Mouse (Mus musculus) ovary, postnatal 36 days (tissue): ENCODE results near the gene Slc22a18.

Experiments
- DNase-seq: peaks from one replicate; pipeline ENCODE4 v3.0.0; 2022; ENCODE audit warnings: low spot score, mixed read lengths

Slc22a18 gene

DNA sequence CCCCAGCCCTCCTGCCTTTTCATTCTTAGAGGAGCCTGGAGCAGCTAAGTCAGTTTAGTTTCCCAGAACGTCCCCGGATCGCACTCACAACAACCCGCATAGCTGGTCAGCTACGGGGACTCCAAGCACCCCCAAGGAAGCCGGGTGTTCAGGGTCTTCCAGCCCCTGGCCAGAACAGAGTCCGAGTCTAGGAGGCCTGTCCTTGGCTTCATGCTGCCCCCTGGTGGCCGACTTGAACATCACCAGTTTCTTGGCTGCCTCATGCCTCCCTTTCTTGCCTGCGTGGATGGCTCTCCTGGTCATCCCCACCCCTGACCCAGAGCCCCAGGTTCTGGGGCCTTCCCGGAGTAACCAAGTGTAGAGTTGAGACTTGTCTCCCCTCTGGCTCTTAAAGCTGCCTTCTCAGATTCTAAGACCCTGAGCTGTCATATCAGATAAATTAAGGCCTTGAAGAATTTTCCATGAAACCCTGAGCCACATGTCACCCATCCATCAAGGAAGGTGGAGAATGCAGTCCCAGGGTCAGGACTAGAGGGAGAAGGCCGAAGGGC is 9.6 kb upstream of the Slc22a18 start:
- DNase-seq, result peak; percentile 78

DNA sequence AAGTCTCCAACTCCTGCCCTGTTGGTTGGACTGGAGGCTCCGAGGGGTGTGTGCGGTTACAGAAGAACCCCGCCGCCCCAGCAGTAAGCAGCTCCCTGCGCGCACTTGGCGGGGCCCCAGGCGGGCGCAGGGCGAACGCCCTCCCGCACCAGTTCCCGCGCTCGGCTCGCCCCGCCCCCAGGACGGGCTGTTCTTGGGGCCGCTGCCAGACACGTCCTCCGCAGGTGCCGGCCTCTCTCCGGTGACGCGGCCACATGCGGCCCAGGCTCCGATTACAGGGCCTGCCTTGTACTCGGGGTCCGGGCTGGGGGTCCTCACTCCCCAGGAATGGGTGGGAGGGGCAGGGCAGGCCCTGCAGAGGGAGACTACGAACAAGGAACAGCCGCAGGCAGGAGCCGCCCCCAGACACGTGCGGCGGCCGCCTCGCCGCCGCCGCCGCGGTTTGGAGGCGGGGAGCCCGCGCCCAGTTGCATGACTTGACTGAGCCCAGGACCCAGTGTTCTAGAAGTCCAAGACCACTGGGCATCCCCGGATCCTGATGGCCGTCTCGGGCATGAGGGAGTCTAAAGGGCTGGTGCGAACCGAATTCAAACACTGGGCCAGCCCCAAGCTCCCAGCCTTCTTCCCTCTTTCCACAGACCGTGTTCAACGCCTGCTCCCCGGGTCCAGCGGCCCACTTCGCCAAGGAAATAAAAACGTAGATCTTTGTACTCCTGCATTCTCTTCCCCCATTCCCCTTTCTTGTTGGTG is 8.6 kb upstream of the Slc22a18 start:
- DNase-seq, result peak; percentile 65

DNA sequence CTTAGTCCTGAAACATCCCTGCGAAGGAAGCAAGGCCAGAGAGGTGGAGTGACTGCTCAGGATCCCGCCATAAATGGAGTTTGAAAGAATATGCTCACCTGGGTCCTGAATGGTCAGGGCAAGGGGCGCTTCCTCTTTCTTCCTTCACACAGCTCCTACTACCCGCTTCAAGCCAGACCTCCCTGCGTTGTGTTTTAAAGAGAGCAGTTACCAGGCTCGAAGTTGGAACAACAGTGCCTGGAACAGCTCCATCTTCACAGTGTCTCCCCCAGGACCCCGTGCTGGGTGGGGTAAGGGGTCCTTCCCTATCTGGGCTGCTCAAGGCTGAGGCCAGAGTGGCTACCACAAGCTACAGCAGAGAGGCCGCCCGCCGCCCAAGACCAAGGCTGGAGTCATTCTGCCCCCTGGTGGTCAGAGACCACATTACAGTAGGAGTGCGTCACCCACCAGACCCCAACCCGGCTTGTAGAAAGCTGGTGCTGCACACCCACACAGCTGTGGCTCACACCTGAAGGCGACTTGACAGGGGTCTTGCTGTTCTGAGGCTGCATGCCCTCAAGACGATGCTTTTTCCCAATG is 7.3 kb upstream of the Slc22a18 start:
- peak; percentile 74 for DNase-seq

DNA sequence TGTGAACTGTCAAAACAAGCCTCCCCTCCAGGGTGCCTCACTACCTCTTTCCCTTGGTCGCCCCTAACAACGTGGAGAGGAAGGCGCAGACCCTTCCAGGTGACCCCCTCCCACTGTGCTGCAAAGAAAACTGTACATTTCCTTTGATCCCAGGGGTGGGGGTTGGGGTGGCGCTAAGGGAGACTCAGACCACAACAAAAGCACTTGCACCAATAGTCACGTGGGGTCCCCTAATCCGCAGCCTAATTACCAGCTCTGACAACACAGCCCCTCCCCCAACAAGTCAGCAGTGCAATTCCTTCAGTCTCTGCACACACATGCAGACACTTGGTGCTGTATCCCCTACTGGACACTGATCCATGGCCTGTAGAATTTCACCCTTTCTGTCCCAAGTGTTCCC is 5.8 kb upstream of the Slc22a18 start:
- no peak for DNase-seq

DNA sequence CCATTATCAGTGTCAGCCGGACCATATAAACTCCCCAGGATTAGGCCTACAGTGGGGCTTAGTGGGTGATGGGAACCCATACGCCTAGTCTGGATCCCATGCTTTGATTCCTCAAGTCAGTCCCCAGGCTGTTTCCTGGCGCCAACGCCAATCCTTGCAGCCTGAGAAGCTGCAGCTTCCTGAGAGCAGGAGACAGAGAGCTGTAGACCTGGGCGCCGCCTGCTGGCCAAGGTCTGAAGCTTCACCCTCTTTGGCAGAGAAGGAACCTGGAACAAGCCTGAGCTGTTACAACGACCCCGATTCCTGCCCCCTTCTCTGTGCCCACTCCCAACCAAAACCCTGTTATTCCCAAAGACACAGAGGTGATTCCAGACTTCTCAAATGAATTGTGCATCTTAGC is 3.6 kb upstream of the Slc22a18 start:
- DNase-seq, result peak; percentile 76

DNA sequence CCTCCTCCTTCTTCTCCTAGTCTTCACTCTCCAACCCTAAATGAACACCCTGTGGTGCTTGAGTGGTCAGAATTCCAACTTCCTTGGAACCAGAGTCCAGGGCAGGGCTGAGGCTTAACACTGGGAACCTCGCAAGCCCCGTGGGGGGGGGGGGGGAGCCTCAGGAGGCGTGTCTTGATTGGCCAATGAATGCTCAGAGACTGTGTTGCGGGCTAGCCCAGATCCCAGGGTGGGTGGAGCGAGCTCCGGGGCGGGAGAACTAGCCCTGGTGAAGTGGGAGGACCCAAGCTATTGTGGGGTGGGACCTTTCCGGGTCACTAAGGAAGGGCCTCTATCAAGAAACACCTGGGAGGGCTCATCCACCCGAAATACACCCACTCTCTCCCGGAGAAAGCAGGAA is 1.3 kb downstream of the Slc22a18 start:
- DNase-seq, result no peak

DNA sequence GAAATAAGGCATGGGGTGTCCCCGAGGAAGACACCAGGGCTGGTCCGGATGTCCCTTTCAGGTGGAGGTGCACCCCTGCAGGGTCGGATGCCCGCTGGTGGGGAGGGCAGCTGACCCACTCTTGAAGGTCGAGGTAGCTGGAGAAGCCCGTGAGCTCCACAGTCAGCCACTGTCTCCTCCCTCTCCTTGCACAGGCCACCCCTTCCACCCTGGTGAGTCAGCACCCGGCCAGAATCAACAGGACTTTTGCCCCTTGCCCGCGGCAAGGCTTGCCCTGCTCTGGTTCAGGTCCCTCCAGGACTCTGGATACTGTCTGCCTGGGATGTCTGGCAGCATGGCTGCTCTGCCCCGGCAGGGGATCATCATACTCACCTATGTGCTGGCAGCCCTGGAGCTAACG is 2.3 kb downstream of the Slc22a18 start:
- DNase-seq, result no peak

DNA sequence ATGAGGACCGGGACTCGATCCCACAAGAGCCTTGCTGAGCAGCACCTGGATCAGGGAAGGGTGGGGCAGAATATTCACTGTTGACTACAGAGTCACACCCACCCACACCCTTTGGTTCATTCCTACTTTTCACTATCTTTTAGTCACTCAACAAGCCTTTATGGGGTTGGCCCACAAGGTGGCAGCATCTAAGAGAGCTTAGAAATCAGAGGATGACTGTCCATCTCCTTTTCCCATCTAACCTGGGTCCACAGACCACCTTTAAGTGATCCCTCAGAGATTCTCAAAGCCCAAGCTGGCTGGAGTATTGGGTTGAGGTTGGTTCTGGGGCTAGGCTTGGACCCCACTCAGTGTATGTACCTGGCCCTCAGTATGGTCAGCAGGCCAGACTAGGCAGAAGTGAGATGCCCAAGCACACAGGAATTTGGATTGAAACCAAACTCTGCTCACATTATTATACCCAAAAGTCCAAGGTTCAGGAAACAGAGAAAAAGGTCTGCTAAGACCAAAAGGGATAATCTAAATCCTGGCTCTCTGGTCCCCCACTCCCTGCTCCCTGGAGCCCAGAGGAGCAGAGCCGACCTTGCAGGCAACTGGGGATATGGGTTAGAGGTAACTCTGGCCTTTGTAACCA is 3.3 kb downstream of the Slc22a18 start:
- no peak for DNase-seq

DNA sequence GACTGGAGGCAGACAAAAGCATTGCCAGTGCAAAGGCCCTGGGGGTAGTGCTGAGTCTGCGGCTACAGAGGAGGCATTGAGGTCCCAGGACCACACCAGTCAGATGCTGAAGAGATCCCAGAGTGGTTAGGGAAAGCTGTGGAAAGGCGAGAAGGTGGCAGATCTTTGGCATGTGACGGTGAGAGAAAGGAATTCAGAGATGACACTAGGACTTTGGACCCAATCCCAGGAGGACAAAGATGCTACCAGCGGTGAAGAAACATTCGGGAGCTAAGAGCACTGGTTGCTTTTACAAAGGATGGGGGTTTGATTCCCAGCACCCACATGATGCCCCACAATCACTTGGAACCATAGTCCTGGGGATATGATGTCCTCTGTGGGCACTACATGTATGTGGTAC is 4.3 kb downstream of the Slc22a18 start:
- DNase-seq, result no peak

DNA sequence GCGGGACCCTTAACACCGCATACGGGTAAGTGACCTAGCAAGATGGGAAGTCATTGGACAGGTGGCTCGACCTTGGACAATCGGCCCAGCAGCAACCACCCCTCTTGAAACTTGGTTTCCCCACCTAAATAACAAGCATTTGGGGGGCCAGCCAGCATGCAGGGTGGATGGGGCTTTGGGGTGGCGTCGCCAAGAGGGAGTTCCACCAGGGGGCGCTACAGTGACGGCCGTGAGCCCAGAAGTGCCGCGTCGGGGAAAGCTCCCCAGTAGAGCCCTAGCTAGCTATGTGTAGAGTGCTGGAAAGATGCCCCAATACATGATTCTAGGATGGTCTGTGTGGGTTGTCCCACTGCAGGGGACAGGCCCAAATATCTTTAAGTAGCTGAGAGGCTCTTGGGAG is 7.0 kb downstream of the Slc22a18 start:
- peak; percentile 66 for DNase-seq

DNA sequence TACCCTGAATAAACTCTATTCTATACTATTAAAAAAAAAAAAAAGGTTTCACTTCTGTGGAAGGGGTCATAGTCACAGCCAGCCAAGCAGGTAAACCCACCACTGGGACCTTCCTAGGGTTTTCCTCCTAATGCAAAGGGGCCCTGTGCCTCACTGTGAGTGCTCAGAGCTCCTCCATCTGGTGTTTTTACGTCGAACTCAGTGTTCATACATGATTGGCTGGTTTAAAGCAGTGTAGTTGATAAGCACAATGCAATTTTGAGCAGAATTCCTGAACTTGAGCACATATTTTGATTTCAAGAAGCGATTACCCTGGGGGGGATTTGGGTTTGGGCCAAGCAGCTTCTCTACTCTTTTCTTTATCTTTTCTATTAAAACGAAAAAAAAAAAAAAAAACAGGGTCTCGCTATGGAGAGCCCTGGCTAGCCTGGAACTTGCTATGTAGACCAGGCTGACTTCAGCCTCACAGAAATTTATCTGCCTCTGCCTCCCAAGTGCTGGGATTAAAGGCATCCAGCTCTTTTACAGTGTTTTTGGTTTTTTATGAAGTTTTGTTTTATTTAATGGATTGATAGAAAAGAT is 8.4 kb downstream of the Slc22a18 start:
- no peak for DNase-seq

DNA sequence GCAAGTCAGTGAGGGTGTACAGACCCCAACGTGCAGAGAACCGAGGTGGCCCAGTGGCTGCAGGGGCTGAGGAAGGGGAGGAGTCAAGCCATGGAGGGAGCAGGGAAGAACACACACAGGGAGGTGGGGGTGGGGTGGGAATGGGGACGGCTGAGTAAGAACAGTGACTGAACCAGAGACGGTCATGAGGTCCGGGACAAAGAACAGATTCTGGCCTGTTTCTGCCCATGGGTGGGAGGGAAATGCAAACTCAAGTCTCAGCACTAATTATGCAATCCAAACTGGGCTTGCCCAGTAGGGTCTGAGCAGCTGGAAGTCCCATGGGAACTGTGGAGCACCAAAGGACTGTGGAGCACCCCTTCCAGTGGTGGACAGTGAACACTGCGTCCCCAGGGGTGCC is 9.0 kb downstream of the Slc22a18 start:
- DNase-seq, result no peak

DNA sequence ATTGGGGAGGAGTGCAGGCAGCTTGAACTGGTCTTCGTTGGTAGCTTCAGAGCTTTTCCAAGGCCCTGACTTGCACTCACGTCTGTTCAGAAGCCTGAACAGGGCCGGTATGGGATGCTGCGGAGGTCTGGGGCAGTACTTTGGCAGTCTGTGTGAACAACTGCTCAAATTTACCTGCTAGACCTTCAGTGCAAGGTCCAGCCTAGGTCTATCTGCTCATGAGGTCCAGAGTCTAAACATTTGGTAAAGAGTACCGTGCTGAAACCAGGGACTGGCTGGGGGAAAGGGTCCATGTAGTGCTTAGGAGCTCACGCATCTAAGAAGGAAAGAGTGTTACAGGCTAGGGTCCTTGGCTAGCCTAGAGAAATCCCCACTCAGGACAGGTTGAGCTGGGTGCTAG is 16.2 kb downstream of the Slc22a18 start:
- no peak for DNase-seq

DNA sequence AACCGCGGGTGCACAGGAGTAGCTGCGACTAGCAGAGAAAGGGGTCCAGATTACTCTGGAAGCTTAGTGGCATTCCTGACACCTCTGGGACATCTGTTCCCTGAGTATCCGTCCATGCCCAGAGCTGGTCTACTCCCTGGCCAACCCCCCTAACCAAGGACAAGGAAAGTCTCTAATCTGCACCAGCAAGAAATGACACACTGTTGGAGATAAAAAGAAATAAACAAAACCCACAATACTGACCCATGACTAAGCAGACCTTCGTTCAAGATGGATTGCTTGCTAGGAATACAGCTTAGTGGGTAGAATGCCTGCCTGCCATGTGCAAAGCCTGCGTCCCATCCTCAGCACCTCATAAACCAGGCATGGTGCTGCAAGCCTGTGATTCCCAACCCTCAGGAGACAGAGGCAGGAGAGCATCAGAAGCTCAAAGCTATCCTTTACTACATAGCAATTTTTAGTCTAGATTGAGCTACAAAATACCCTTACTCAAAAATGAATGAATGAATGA is 20.1 kb downstream of the Slc22a18 start:
- no peak for DNase-seq

DNA sequence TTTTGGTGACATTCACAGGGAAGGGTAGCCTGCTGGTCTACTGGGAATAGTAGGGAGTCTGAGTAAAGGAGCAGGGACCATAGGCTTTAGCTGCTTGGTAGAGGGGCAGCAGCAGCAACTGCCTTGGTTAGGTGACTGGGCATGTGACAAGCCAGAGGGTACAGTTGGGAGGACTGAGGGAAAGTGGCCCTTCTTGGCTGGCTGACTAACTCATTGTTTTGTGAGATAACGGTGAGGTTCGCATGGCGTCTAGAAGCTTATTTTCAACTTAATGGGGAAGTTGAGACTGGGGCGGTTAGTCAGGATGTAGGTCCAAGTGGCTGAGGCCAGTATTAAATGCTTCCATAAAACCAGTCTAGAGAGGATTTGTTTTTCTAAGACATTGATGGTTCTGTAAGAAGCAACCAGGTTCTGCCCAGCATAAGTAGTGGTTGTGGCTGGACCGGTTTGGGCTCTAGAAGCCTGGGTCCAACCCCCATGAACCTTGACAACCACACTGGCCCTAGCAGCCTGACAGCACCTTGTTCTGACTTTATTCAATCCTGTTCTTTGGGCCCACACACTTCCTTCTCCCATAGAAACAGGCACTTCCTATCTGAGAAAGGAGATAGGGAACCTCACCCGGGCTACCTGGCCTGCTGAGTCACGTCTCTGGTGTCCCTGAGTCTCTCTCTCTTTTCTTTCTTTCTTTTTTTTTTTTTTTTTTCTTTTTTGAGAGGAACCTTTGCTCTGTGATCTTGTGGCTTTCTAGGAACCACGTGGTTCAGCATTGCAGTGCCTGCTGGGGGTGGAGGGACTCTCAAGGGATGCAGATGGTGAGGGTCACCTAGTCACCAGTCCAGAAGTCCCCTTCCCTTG is 21.8 kb downstream of the Slc22a18 start:
- no peak for DNase-seq

DNA sequence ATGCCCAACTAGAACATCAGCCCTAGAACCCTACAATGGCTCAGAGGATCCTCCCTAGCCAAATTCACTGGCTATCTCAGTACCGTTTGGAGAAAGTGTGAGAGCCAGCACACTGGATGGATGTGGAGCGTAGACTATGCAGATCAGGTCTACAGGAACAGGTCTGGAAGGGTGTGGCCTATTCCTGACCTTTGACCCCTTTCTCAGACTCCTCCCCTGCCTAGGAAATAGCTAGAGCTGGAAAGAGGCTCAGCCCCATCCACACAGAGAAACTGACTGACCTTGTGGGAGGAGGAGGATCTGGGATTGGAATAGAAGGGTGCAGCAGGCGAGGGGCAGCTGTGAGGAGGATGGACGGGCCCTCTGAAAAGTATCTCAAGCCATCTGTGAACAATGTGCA is 25.0 kb downstream of the Slc22a18 start:
- no peak for DNase-seq

DNA sequence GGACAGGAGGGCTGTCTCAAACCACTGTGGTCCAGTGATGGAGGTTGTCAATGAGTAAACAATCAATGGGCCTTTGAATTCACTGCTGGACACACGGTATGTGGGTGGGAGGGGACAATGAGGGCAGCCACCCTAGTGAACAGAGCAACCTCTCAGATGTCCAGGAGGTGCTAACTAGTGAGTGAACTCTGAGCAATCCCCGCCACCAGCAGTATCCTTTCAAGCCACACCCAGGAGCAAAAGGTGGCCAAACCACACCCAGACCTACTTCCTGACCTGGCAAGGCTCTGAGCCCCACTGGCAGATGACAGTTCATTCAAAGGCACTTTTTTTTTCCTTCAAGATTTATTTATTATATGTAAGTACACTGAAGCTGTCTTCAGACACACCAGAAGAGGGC is 27.4 kb downstream of the Slc22a18 start:
- no peak for DNase-seq

DNA sequence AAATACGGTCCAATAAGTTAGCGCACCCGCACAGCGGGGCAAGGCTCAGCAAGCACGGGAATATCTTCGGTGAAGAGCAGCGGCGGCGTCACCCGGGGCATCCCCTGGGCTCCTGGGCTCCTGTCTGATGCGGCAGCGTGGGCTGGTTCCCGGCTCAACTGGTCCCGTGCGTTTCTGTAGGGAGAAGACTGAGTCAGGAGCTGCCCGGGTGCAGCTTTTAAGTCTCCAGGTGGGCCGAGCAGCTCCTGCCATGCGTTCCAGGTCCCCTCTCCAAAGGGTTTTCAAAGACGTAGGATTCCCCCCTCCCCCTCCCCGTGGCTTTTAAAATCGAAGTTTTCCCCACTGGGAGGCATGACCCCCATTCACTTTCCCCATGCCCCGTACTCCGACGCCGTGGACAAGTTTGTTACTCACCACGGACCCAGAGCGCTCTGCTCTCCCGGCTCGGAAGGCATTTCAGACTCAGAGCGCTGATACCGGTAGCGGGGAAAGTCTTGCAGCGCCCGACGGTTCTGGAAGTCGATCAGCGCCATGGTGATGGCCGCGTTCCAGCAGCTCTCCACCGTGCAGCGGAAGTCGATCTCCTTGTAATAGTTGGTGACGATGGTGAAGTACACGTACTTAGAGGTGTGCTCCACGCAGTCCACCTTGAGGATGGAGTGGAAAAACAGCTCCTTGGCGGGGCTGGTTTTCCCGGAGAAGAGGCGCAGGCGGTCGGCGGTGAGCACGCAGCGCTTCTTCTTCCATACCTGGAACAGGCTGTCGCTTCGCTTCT is 28.3 kb downstream of the Slc22a18 start:
- DNase-seq, result peak; percentile 46

DNA sequence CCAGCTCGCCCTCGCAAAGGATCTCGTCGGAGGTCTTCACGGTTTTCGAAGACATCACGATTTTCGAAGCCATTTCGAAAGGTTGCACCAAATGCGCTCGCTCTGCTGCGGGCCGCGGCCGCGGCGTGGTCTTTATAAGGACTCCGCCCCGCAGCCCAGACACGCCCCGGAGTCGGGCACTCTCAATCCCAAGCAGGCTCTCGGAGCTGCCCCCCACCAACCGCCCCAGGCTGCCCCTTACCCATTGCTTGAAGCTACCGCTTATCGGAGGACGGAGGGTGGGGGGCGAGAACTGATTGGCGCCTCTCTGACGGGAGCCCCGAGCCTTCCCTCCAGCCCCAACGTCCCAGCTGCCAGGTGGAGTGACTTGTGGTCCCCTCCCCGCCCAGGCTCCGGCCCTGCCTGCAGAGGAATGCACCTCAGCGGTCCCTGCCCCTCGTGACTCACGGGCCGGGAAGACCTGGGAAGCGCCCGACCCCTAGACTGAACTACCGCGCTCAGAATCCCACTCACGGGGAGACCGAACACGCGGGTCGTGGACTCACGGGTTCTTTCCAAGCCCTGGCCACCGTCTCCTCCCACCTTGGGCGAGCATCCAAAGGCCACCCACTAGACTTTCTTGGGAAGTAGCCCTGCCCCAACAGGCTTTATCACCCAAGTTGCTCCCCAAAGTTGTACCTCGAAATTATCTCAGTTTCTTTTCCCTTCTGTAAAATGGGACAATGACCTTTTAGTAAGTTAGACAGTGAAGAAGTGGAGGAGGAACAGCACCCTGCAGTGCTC is 29.1 kb downstream of the Slc22a18 start, which contains the start of gene Phlda2:
TSS of gene Phlda2 (minus strand) at position 733 of the 783 bp plus-strand sequence.
- peak; percentile 19 for DNase-seq

DNA sequence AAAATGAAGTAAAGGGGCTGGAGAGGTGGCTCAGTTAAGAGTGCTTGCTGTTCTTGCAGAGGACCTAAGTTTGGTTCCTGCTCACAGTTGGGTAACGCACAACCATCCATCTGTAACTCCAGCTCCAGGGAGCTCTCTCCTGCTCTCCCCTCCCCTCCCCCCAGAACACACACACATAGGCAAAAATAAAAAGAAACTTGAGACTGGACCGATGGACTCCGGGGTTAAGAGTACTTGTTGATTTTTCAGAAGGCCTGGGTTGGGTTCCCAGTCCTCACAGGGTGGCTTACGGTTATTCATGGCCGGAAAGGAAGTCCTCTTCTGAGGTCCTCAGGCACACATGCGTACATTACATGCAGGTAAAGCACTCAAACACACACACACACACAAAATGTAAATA is 30.4 kb downstream of the Slc22a18 start:
- DNase-seq, result no peak
